Mouse (Mus musculus) liver, embryonic 14.5 days (tissue): ENCODE measurements at regions not wholly inside any gene's neighbourhood (a gene's known extent, or its start where the extent isn't known, plus 50 kb on each side); places are given as distances from the start of the nearest gene placed in this dataset.

Experiments used
- ATAC-seq: fragments of 200-750 bp; cut with Nextera tagmentation; 2 replicates; pipeline ENCODE4 v1.8.0; 2017; ENCODE audit warnings: moderate number of reproducible peaks, mild to moderate bottlenecking, moderate library complexity; ENCODE audit not compliant: insufficient read depth
- DNase-seq, 3 experiments: peaks; one replicate each; pipeline ENCODE4 v3.0.0-alpha.2; 2012 to 2013; ENCODE audit warnings: low read depth in 3 of 3, low spot score in 3 of 3
- H3K27ac ChIP-seq: fragments of 300-500 bp; sonication (generic); 2 replicates; pipeline ENCODE4 v1.5.1; 2014; ENCODE audit warnings: moderate library complexity, mild to moderate bottlenecking, control low read depth, inconsistent platforms
- H3K27me3 ChIP-seq: fragments of 300-500 bp; sonication (generic); 2 replicates; pipeline ENCODE4 v1.6.1; 2014; ENCODE audit warnings: mild to moderate bottlenecking, low read length, moderate library complexity; ENCODE audit not compliant: control insufficient read depth, insufficient read depth
- H3K36me3 ChIP-seq: fragments of 300-500 bp; sonication (generic); replicated peaks from 2 replicates; pipeline ENCODE4 v1.6.1; 2014; ENCODE audit warnings: low read depth; ENCODE audit not compliant: control insufficient read depth, insufficient read depth
- H3K4me1 ChIP-seq, 2 experiments: fragments of 200-500 bp in 1 of 2; fragments of 300-500 bp in 1 of 2; sonication (generic) in 1 of 2; replicated peaks; 2 replicates each; pipeline ENCODE4 v1.6.1; 2012 to 2014; ENCODE audit warnings: antibody characterized with exemption in 1 of 2, inconsistent platforms in 1 of 2, low read length in 1 of 2; ENCODE audit not compliant: control insufficient read depth in 2 of 2, insufficient read depth in 2 of 2
- H3K4me2 ChIP-seq: fragments of 300-500 bp; sonication (generic); 2 replicates; pipeline ENCODE4 v1.6.1; 2014; ENCODE audit warnings: low read depth, mild to moderate bottlenecking, control low read depth, moderate library complexity
- H3K4me3 ChIP-seq, 2 experiments: fragments of 200-500 bp in 1 of 2; fragments of 300-500 bp in 1 of 2; sonication (generic) in 1 of 2; 2 replicates each; pipeline ENCODE4 v1.5.1; 2012 to 2014; ENCODE audit warnings: low read depth in 2 of 2, low read length in 2 of 2, mild to moderate bottlenecking in 2 of 2, control low read depth in 1 of 2, inconsistent platforms in 1 of 2, moderate library complexity in 1 of 2; ENCODE audit not compliant: insufficient read depth in 1 of 2
- H3K9ac ChIP-seq: fragments of 300-500 bp; sonication (generic); replicated peaks from 2 replicates; pipeline ENCODE4 v1.6.1; 2014; ENCODE audit warnings: mild to moderate bottlenecking, control low read depth, moderate library complexity
- H3K9me3 ChIP-seq: fragments of 300-500 bp; sonication (generic); 2 replicates; pipeline ENCODE4 v1.6.1; 2016; ENCODE audit warnings: low read length, mixed read lengths; ENCODE audit not compliant: control insufficient read depth
- CTCF ChIP-seq: IDR thresholded peaks from 2 replicates; pipeline ENCODE4 v1.5.1; 2016; ENCODE audit warnings: antibody characterized with exemption, low read depth, control low read depth
- EP300 ChIP-seq: IDR thresholded peaks from 2 replicates; pipeline ENCODE4 v1.6.1; 2016; ENCODE audit warnings: antibody characterized with exemption, low read depth
- WGBS: fragments of 180-500 bp; shearing (Covaris S2); extraction: QIAGEN DNeasy Blood & Tissue Kit; methylation state at CpG from one replicate; pipeline ENCODE4 v1.1.7; 2014; ENCODE audit not compliant: insufficient replicate concordance; 5-methylcytosine and 5-hydroxymethylcytosine counted together

- 57% methylated on average over 10 of the region's 10 CpGs for WGBS
- Histone ChIP-seq H3K4me1 (no peaks in the 10 kb centered on the region), H3K4me3 (no peak overlapping the region), H3K36me3 (no peaks in the 10 kb centered on the region), H3K27ac (no peak overlapping the region), H3K27me3 (no peaks in the 10 kb centered on the region), H3K4me2 (no peak overlapping the region), H3K9ac (no peak overlapping the region), H3K9me3 (no peaks in the 10 kb centered on the region)
- no peak for DNase-seq
- TF ChIP-seq EP300: no peak
- no peak for TF ChIP-seq CTCF
- ATAC-seq: no peak
Observed at GRCm38 (mm10) chr4:55707916-55708315, 175.7 kb upstream of the Klf4 start.

DNA sequence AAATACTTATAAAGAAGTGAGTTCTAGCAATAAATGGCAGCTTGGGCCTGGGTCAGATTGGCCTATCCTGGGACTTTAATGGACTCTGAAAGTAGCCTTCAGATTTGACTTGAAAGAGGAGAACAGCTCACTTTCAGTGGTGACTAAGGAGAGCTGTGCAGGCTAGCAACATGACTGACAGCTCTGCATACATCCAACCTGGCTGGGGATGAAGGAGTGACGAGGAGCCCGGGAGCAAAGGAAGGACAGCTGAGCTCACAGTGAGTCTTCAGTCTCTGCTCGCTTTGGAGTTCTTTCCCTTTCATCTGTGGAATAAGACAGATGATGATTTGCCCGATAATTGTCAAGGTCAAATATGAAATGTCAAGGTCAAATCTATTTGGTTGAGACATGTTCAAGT lies 172.7 kb upstream of the Klf4 start:
- WGBS: 47% methylated on average over 4 of the region's 4 CpGs
- no peak for ATAC-seq

DNA sequence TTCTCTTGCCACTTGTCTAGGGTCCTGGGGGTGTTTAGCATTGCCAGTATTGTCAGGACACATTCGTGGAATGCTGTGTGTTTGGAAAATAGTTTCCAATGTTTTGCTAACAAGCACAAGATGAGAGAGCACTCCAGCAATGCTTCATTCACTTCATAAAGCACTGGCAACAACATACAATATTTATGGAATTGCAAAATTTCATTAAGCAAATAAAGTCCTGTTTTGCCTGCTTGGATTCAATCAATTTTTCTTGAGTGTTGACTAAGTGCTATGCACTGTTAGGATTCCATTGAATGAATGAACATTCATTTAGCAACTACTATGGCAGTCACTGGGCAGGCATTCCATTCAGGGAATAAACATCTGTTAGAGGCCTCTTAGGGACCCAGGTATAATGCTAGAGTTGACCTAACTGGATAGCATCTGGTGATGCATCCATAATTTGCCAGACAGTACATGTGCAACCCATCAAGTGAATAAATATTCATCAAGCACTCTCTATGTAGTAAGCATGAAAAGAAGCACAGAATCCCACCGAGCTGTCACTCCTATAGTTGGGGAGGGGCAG lies 171.2 kb upstream of the Klf4 start:
- DNase-seq: no peak
- Histone ChIP-seq H3K4me1 (no peaks in the 10 kb centered on the region), H3K4me3 (no peak overlapping the region), H3K9me3 (no peaks in the 10 kb centered on the region), H3K27ac (no peak overlapping the region), H3K4me2 (no peak overlapping the region), H3K27me3 (no peaks in the 10 kb centered on the region), H3K9ac (no peak overlapping the region), H3K36me3 (no peaks in the 10 kb centered on the region)
- TF ChIP-seq EP300 (no peak), CTCF (no peak)
- no peak for ATAC-seq
- 46% methylated on average over 2 of the region's 2 CpGs for WGBS

More for the DNA sequence above, 172.7 kb upstream of the Klf4 start:
- no peaks in the 10 kb centered on the region for H3K4me1 ChIP-seq
- no peak for DNase-seq
- no peak overlapping the region for H3K9ac ChIP-seq
- no peaks in the 10 kb centered on the region for H3K9me3 ChIP-seq
- H3K4me3 ChIP-seq: no peak overlapping the region
- no peaks in the 10 kb centered on the region for H3K36me3 ChIP-seq
- H3K27ac ChIP-seq: no peak overlapping the region
- TF ChIP-seq EP300 (no peak), CTCF (no peak)
- no peak overlapping the region for H3K4me2 ChIP-seq
- no peaks in the 10 kb centered on the region for H3K27me3 ChIP-seq

DNA sequence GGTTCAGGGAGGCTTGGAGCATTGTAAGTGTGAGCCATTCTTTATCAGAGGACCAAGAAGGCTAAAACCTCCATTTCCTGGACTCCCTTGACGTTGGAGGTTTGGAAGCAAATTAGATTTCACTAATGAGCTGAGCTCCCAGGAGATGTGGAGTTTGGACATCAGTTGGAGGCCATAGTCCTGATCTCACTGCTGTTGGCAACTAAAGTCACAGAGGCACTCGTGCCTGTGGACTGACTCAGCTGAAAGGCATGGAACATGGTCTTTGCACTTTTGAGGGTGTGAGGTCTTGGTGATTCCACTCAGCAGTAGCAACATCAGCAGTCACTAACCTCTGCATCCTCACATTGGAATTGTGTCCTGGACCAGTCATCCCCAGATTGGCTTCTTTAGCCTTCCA lies 169.1 kb upstream of the Klf4 start:
- Histone ChIP-seq H3K9me3 (no peaks in the 10 kb centered on the region), H3K27ac (no peak overlapping the region), H3K9ac (no peak overlapping the region), H3K4me1 (no peaks in the 10 kb centered on the region), H3K36me3 (no peaks in the 10 kb centered on the region), H3K4me3 (no peak overlapping the region), H3K4me2 (no peak overlapping the region), H3K27me3 (no peaks in the 10 kb centered on the region)
- TF ChIP-seq CTCF (no peak), EP300 (no peak)
- WGBS: 45% methylated on average over 2 of the region's 2 CpGs
- DNase-seq: no peak
- ATAC-seq: no peak

DNA sequence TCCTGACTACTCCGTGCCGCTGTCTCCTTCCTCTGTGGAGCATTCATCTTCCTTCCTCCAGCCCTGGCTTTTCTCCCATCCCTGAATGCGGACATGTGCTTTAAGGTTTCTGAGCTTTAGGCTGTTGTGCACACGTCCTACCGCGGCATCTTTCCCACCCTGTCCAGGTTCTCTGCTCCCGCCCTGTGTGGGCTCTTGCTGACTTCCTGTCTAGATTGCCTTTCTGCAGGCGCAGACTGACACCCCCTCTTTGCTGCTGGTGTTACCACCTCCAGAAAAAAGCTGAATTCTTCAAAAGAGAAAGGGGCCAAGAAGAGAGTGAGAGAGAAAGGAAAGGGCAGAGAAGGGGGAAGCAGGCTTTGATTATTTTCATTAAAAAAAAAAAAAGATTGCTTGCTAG lies 167.7 kb upstream of the Klf4 start:
- no peak overlapping the region for H3K27ac ChIP-seq
- H3K4me1 ChIP-seq: no peaks in the 10 kb centered on the region
- H3K9me3 ChIP-seq: no peaks in the 10 kb centered on the region
- H3K9ac ChIP-seq: no peak overlapping the region
- WGBS: 58% methylated on average over 8 of the region's 8 CpGs
- H3K4me2 ChIP-seq: no peak overlapping the region
- H3K27me3 ChIP-seq: no peaks in the 10 kb centered on the region
- no peak for DNase-seq
- H3K36me3 ChIP-seq: no peaks in the 10 kb centered on the region
- TF ChIP-seq CTCF (no peak), EP300 (no peak)
- ATAC-seq: no peak
- H3K4me3 ChIP-seq: no peak overlapping the region
